Mouse (Mus musculus) liver, embryonic 14.5 days (tissue): ENCODE data around the gene Fam81a.

Experiments
- CTCF ChIP-seq: IDR thresholded peaks from 2 replicates; pipeline ENCODE4 v1.5.1; 2016; ENCODE audit warnings: antibody characterized with exemption, low read depth, control low read depth
- EP300 ChIP-seq: IDR thresholded peaks from 2 replicates; pipeline ENCODE4 v1.6.1; 2016; ENCODE audit warnings: antibody characterized with exemption, low read depth

GRCm38 (mm10) chr9:70143326-70143725 is 966 bp upstream of the Fam81a start:
- TF ChIP-seq CTCF (no peak), EP300 (no peak)
